Mouse (Mus musculus) bone marrow macrophage, adult 2 months (primary cell): ENCODE results near the gene Pomgnt1. TPM values are rescaled to one million over a fixed set of nuclear protein-coding genes. Genes with fewer than 3 reads are reported as not detected.
A peak's percentile ranks its signal among the peaks of the same experiment; 100 is the strongest.

Experiments
- H3K27ac ChIP-seq: 2 replicates; pipeline ENCODE4 v1.5.1; 2012; ENCODE audit warnings: low read depth, low read length; ENCODE audit not compliant: insufficient read depth
- H3K4me1 ChIP-seq: 2 replicates; pipeline ENCODE4 v1.6.1; 2012; ENCODE audit warnings: low read length; ENCODE audit not compliant: control insufficient read depth, insufficient read depth
- H3K4me3 ChIP-seq: 2 replicates; pipeline ENCODE4 v1.5.1; 2012; ENCODE audit warnings: mild to moderate bottlenecking, low read length, moderate library complexity; ENCODE audit not compliant: insufficient read depth
- CTCF ChIP-seq: IDR thresholded peaks from 2 replicates; pipeline ENCODE4 v1.5.1; 2012; ENCODE audit warnings: low read depth, mild to moderate bottlenecking, low read length, moderate library complexity
- POLR2A ChIP-seq: IDR thresholded peaks from 2 replicates; pipeline ENCODE4 v1.6.1; 2012; ENCODE audit warnings: mild to moderate bottlenecking, low read depth, low read length, borderline replicate concordance
- polyA plus RNA-seq: library from polyadenylated mRNA; stranded (reverse); fragments of >200 nt; gene quantifications from 2 replicates; pipeline ENCODE4 v1.2.4, GENCODE M21; 2012; ENCODE audit not compliant: missing spikeins, insufficient read depth, insufficient read length

The Pomgnt1 gene
- polyA plus RNA-seq, 1 experiment = 24.0 TPM

DNA sequence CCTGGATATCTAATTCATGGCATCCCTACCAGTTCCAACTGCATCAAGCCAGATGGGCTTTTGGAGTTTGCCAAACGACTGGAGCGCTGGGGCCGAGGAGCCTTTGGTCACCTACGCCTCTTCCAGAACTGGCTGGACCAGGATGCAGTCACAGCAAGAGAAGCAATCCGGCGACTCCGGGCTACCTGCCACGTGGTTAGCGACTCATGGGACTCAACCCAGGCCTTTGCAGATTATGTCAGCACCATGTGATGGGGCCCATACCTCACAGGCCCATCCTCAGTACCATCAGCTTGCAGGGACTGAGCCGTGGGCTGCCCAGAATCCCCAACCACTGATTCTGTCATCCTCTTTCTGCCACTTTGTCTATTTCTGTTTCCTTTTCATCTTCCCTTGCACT lies 27.3 kb upstream of the Pomgnt1 start:
- TF ChIP-seq POLR2A (no peak), CTCF (no peak)
- Histone ChIP-seq H3K4me1 (peaks cover 16% of the 10 kb centered on the region), H3K27ac (no peak overlapping the region), H3K4me3 (no peak overlapping the region)

- no peak overlapping the region for H3K27ac ChIP-seq
- no peak for TF ChIP-seq POLR2A
- no peak for TF ChIP-seq CTCF
These were observed 26.4 kb upstream of the Pomgnt1 start for GRCm38 (mm10) chr4:116097211-116097610.

DNA sequence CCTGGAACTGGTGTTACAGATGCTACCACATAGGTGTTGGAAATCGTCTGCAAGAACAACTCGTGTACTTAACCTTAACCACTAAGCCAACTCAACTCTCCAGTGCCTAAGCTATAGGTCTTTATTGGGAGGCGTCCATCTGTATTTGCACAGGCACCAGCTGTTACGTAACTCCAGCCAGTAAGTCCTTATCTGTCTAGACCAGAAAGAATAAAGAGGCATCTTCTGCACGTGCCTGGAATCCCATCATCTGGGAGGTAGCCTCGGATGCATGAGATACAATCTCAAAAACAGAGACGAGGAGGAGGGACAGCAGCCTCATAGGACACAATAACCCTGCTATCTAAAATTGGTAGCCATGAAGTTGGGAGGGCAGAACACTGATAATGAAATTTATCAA lies 22.7 kb upstream of the Pomgnt1 start:
- TF ChIP-seq CTCF = no peak
- TF ChIP-seq POLR2A = no peak
- 0 out of 2 replicates have a peak, but pooled peaks cover 3% of the 10 kb centered on the region for H3K4me1 ChIP-seq
- H3K4me3 ChIP-seq = no peak overlapping the region
- H3K27ac ChIP-seq = no peak overlapping the region

More at GRCm38 (mm10) chr4:116097211-116097610, 26.4 kb upstream of the Pomgnt1 start:
- H3K4me3 ChIP-seq = no peak overlapping the region
- peaks cover 16% of the 10 kb centered on the region for H3K4me1 ChIP-seq

GRCm38 (mm10) chr4:116105278-116105677 lies 18.4 kb upstream of the Pomgnt1 start:
- Histone ChIP-seq H3K4me3 (no peak overlapping the region), H3K27ac (no peak overlapping the region), H3K4me1 (no peaks in the 10 kb centered on the region)
- TF ChIP-seq CTCF (no peak), POLR2A (no peak)

DNA sequence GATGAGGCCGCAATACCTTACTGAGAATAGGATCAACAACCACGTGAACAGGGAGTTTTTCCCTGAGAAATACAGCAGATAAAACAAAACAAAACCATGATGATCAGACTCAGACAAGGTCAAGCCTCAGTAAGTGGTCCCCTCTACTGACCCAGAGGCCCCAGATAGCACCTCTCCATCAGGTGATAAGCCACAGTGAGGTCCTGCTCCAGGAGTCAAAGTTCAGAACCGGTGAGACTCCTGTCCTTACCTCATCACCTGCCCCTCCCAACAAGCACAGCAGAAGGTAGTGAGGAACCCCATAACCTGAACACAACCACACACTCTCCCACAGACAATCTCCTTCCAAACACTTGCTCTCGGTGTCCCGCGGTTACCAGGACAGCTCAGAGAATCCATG lies 12.9 kb upstream of the Pomgnt1 start:
- H3K4me3 ChIP-seq = no peak overlapping the region
- no peak overlapping the region for H3K27ac ChIP-seq
- H3K4me1 ChIP-seq = no peaks in the 10 kb centered on the region
- TF ChIP-seq CTCF = no peak
- TF ChIP-seq POLR2A = no peak

GRCm38 (mm10) chr4:116111486-116111885 lies 12.2 kb upstream of the Pomgnt1 start:
- TF ChIP-seq POLR2A = no peak
- no peak for TF ChIP-seq CTCF
- Histone ChIP-seq H3K4me3 (no peak overlapping the region), H3K4me1 (no peaks in the 10 kb centered on the region)

DNA sequence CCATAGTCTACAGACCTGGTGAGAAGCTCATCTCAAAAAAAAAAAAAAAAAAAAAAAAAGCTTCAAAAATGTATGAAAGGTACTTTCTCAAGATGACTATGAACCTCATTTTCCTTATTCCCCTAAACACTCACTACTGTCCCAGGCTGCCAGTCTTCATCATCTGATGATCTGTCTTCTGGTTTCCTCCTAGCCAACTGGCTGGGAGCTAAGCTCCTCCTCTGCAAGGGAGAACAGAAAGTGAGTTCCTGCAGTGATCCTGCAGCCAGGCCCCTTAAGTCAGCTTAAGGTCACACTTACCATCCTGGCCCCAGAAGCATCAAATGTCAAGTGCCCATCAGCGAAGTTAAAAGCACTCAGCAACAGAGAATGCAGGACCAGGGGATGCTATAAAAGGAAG lies 878 bp upstream of the Pomgnt1 start:
- Histone ChIP-seq H3K4me1 (peaks cover 10% of the 10 kb centered on the region), H3K4me3 (peak overlapping the region; percentile 72), H3K27ac (peak overlapping the region; percentile 37)
- no peak for TF ChIP-seq CTCF
- no peak for TF ChIP-seq POLR2A

More at GRCm38 (mm10) chr4:116111486-116111885, 12.2 kb upstream of the Pomgnt1 start:
- no peak overlapping the region for H3K27ac ChIP-seq

- Histone ChIP-seq H3K27ac (no peak overlapping the region), H3K4me3 (no peak overlapping the region), H3K4me1 (peaks cover 8% of the 10 kb centered on the region)
- TF ChIP-seq POLR2A = no peak
- TF ChIP-seq CTCF = no peak
These were observed 2.3 kb downstream of the Pomgnt1 start for GRCm38 (mm10) chr4:116125803-116126386.

- no peak overlapping the region for H3K4me3 ChIP-seq
- TF ChIP-seq POLR2A = no peak
- TF ChIP-seq CTCF = no peak
These were observed 4.3 kb downstream of the Pomgnt1 start for GRCm38 (mm10) chr4:116127956-116128355.

DNA sequence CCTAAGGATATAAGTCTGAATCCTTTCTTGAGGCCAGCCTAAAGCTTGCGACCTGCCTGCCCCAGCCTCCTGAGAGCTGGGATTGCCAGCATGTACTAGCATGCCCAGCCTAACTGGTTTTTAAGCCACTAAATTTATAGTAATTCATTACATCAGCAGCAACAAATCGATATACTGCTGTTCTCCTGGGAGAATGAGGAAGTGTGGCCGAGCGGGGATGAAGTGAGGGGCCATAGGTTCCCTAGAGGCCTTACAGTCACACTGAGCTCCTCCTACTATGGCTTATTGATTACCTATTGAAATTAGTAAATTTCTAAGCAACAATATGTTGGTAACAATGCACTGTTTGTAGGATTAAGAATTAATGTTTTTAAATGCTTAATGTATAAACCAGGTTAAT lies 9.5 kb downstream of the Pomgnt1 start:
- H3K4me1 ChIP-seq = peaks cover 2% of the 10 kb centered on the region
- no peak overlapping the region for H3K27ac ChIP-seq
- TF ChIP-seq CTCF = no peak
- TF ChIP-seq POLR2A = no peak
- H3K4me3 ChIP-seq = no peak overlapping the region

More at GRCm38 (mm10) chr4:116127956-116128355, 4.3 kb downstream of the Pomgnt1 start:
- H3K4me1 ChIP-seq = peaks cover 8% of the 10 kb centered on the region
- no peak overlapping the region for H3K27ac ChIP-seq
